Mouse (Mus musculus): Measurements from ENCODE around the gene Ak3.

Gene Ak3

GRCm38 (mm10) chr19:29047334-29048170, at the start of gene Ak3:
Ak3 (minus strand) TSS chr19:29047961.
- no peak for DNase-seq (ENCODE audit: low read depth, low spot score)

DNA sequence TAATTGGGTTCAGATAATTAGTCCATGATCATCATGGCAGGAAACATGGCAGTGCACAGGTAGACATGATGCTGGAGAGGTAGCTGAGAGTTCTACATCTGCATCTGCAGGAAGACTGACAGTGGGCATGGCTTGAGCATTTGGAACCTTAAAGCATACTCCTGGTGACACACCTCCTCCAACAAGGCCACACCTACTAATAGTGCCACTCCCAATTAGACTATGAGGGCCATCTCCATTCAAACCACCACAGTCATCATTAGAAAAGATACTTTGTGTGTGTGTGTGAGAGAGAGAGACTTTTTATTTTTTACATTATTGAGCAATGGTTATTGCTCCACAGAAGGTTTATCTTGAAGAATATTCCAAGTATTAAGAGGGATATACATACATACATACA, 44.4 kb upstream of the Ak3 start:
- DNase-seq (ENCODE audit: low read depth, low spot score) = no peak

- no peak for DNase-seq (ENCODE audit: low read depth, low spot score)
These were observed 40.9 kb upstream of the Ak3 start for GRCm38 (mm10) chr19:29088628-29089027.

DNA sequence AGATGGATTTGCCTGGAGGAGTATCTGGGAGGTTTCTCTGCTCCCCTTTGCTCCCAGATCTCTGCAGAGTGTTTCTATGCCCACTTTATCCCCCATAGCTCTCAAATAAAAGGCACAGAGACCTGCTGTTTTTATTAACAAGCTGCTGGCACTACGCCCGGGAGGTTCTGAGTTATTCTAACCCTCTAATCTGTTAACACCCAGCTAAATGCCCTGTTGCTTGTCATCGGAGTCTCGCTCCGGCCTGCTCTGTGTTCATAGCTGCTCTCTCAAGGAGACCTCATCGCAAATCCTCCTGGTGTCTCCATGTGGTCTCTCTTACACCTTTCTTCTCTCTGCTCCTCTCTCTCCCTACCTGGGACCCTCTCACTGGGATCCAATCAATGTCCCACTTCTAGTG, 27.0 kb upstream of the Ak3 start:
- DNase-seq (ENCODE audit: low read depth, low spot score) = no peak

GRCm38 (mm10) chr19:29069195-29069594, 21.4 kb upstream of the Ak3 start:
- DNase-seq (ENCODE audit: low read depth, low spot score) = no peak

GRCm38 (mm10) chr19:29066981-29067471, 19.3 kb upstream of the Ak3 start:
- no peak for DNase-seq (ENCODE audit: low read depth, low spot score)

DNA sequence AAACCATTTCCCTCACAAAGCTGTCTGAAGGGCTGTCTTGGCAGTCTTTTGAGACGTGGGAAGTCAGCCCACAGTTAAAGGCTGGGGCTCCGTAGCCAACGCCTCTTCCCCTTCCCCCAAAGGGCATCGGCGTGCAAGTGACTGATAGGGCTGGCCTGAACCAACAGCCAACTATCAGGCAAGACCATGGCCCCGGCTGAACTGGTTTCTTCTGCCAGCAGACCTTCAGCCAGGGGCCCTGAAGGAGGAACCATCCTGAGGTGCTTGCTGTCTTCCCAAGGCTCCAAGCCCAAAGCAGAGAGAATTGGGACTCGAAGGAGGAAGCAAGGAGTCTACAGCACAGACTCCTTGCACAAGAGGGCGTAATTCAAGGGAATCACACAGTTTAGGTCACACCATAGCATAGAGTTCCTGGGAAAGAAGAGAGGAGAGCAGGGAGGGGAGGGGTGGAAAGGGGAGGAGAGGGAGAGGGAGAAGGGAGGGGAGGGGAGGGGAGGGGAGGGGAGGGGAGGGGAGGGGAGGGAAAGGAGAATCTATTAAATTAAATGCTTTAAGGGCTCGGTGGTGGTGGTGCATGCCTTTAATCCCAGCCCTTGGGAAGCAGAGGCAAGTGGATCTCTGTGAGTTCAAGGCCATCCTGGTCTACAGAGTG, 16.8 kb upstream of the Ak3 start:
- no peak for DNase-seq (ENCODE audit: low read depth, low spot score)

DNA sequence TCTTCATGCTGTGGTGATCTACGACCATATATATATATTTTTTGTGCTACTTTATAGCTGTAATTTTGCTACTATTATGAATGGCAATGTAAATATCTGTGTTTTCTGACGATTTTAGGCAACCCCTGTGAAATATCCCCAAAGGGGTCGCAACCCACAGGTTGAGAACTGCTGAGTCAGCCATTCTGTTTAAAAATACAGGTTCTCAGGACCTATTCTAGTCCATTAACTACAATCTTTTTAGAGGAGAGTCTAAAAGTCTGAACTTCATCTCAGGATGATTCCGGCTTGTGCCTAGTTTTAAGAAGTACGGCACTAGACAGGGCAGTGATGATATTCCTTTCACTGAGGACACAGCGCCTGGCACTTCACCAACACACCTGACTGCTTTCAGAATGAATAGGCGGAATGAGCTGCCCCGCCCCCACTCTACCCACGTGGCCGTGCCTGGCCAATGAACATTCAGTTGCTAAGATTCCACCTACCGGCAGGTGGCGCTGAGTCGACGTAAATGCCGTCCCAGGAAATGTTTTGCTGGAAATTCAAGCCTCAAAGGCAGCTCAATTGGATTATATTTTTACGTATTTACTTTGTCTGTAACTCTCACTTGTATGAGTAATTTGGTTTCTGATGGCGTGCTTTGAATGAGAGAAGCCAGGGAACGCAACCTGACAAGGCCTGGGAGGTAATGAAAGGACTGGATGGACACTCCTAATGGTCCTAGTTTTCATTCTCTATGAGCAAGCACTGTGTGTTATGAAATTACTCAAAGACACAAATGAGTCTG, 16.0 kb upstream of the Ak3 start:
- DNase-seq (ENCODE audit: low read depth, low spot score) = peak; percentile 80

DNA sequence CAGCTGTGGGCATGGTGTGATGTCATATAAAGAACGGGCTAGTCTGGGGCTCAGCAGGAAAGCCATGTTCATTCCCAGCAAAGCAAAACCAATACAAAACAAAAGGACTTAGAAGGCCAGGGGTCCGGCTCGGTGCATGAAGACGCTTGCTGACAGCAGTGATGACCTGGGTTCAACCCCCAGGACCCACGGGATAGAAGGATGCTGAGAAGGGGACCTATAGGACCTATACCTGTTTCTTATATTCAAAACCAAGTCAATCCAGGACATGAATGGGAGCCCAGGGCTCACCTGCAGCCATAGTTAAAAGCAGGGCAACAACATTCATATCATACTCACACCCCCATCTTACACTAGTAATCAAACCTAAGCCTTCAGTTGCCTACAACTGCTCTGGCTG, 15.2 kb upstream of the Ak3 start:
- no peak for DNase-seq (ENCODE audit: low read depth, low spot score)

GRCm38 (mm10) chr19:29060299-29060698, 12.5 kb upstream of the Ak3 start:
- DNase-seq (ENCODE audit: low read depth, low spot score) = no peak

DNA sequence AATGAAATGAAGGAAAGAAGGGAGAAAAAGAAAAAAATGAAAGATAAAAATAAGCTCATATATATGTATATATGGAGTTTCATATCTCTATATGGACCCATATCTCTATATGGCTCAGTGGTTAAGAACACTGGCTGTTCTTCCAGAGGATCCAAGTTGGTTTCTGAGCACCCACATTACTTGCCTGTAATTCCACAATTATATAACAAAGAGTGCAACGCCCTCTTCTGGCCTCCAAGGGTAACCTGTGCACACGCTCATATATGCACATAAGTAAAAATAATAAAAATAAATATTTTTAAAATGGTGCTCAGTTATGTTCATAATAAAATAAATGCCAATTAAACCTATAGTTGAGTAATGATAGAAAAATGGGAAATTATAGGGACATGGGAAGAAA, 11.9 kb upstream of the Ak3 start:
- no peak for DNase-seq (ENCODE audit: low read depth, low spot score)

GRCm38 (mm10) chr19:29058741-29059140, 11.0 kb upstream of the Ak3 start:
- DNase-seq (ENCODE audit: low read depth, low spot score) = no peak

DNA sequence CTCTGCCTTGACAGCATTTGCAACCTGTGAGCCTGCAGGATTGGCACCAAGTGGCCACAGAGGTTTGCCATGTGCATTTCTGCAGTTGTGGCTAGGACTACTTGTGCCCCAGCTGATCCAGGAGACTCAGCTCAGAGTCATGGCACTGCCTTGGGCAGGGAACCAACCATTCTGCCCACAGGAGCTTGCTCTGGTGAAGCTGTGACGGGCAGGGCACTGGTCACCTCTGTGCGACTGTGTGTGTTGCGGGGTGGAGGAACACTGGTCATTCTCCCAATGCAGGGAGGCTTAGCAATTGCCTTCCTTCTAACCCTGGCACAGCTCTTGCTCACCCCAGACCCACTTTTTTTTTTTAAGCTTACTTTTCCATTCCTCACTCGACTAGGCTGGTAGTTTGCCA, 7.7 kb upstream of the Ak3 start:
- DNase-seq (ENCODE audit: low read depth, low spot score) = no peak

DNA sequence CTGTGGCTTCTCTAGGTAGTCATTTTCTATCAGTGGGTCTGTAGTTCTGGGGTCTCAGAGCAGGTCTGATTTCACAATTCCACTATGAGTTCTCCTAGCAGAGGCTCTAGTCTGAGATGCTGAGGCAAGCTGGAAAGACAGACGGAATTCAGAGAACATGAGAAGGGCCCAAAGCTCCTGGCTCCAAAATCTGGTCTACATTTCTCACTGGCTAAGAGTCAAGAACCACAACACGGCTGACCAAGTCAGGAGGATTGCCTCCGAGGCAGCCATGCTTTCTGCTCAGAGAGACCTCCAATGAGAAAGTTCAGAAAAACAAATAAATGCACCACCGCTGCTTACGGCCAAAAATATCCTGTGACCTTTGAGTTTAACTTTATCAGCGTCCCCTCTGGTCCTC, 6.8 kb upstream of the Ak3 start:
- DNase-seq (ENCODE audit: low read depth, low spot score) = no peak

- no peak for DNase-seq (ENCODE audit: low read depth, low spot score)
These were observed 5.0 kb upstream of the Ak3 start for GRCm38 (mm10) chr19:29052786-29053185.

GRCm38 (mm10) chr19:29050186-29050980, 2.6 kb upstream of the Ak3 start:
- DNase-seq (ENCODE audit: low read depth, low spot score) = no peak

DNA sequence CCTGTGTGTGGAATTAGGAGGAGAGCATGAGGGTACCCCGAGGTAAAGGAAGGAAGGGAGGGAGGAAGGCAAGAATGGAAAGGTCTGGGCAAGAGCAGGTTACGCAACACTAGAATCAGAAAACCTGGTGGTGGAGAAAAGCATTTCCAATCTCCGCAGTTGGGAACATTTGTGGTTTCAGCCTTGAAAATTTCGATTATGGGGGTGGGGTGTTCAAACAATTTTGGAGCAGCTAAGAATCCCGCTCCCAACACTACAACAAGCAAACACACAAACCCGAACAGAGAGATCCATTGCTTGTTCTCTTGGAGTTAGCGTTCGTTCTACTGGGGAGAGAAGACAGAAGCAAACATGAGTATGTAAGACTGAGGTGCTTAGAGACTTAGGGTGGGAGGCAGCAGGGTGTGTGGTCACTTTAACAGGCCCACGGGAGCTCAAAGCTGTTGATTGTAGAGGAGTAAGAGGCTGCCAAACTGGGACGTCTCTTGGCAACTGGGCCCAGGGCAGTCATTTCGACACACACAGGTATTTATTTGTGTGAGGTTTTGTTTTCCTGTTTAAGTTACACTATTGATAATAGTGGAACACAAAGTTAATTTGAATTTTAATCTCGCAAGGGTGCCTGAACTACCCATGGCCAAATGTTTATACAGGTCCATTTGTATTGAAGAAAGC, 1.8 kb upstream of the Ak3 start:
- DNase-seq (ENCODE audit: low read depth, low spot score) = no peak

- no peak for DNase-seq (ENCODE audit: low read depth, low spot score)
These were observed 814 bp downstream of the Ak3 start for GRCm38 (mm10) chr19:29046961-29047333.

DNA sequence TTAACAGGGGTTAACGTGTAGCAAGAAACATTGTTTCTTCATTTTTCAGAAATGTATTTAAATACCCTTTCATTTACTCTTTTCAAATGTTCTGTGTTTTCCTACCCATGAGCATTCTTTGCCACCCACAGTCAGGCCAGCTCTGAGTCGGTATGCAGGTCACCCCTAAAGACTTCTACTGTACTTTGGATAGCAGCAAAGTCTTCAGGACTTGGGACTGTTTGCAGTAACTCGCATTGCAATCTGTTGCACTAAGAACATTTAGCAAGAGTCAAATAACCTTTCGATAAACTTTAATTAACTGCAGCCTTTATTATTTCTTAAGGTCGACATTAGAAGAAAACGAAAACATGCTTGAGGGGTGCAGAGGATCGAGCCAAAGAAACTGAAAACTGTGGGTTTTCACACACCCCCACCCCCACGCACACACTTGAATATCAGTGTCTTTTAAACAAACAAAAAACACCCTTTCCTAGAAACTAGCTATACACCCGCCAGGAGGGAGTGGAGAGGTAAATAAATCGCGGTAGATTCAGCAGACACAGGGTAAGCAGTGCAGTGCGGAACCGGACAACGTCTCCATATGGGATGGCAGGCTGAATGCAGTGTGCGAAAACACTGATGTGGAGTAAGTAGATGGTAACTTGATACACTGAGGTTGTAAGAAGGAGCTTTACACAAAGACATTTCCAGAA, 1.7 kb downstream of the Ak3 start:
- DNase-seq (ENCODE audit: low read depth, low spot score) = no peak

DNA sequence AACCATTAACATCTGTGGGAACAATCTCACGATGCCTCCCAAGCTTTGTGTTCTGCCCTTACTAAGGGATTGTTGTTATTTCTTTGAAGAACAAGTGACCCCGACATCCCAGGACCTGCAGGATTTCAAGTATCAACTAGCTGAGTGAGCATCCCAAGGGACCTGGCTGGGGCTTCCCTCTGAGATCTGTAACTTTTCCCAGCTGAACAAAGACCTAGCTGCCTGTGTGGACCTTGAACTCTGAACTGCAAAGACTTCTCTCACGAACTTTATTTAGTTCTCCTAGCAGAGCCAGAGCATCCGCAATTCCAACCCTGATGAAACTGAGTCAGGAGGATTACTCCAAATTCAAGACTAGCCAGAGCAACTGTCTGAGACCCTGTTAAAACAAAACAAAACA, 2.4 kb downstream of the Ak3 start:
- no peak for DNase-seq (ENCODE audit: low read depth, low spot score)
